Mouse (Mus musculus): ENCODE measurements around the gene Ikbke.
"Not testable (repeated sequence)": the region's sequence is repeated elsewhere in the genome, so short reads cannot be mapped to it uniquely, and the experiment has no call there.

Gene Ikbke

GRCm38 (mm10) chr1:131279456-131279776 is at the start of gene Ikbke:
TSS of gene Ikbke (minus strand) at chr1:131279606.
- no peak for DNase-seq (ENCODE audit: low spot score)

- DNase-seq (ENCODE audit: low spot score): not testable (repeated sequence)
These were observed 49.7 kb upstream of the Ikbke start for GRCm38 (mm10) chr1:131329093-131329492.

- DNase-seq (ENCODE audit: low spot score): no peak
These were observed 47.8 kb upstream of the Ikbke start for GRCm38 (mm10) chr1:131327167-131327566.

- no peak for DNase-seq (ENCODE audit: low spot score)
These were observed 45.5 kb upstream of the Ikbke start for GRCm38 (mm10) chr1:131324816-131325463.

- no peak for DNase-seq (ENCODE audit: low spot score)
These were observed 40.4 kb upstream of the Ikbke start for GRCm38 (mm10) chr1:131319598-131320330.

- DNase-seq (ENCODE audit: low spot score): no peak
These were observed 39.0 kb upstream of the Ikbke start for GRCm38 (mm10) chr1:131318397-131318796.

GRCm38 (mm10) chr1:131317625-131318024 is 38.2 kb upstream of the Ikbke start:
- no peak for DNase-seq (ENCODE audit: low spot score)

GRCm38 (mm10) chr1:131311284-131311683 is 31.9 kb upstream of the Ikbke start:
- DNase-seq (ENCODE audit: low spot score): no peak

- DNase-seq (ENCODE audit: low spot score): no peak
These were observed 30.9 kb upstream of the Ikbke start for GRCm38 (mm10) chr1:131310237-131310818.

GRCm38 (mm10) chr1:131300750-131301149 is 21.3 kb upstream of the Ikbke start:
- DNase-seq (ENCODE audit: low spot score): no peak

- no peak for DNase-seq (ENCODE audit: low spot score)
These were observed 20.4 kb upstream of the Ikbke start for GRCm38 (mm10) chr1:131299788-131300187.

GRCm38 (mm10) chr1:131299240-131299639 is 19.8 kb upstream of the Ikbke start:
- no peak for DNase-seq (ENCODE audit: low spot score)

- no peak for DNase-seq (ENCODE audit: low spot score)
These were observed 18.8 kb upstream of the Ikbke start for GRCm38 (mm10) chr1:131298171-131298570.

GRCm38 (mm10) chr1:131296726-131297125 is 17.3 kb upstream of the Ikbke start:
- DNase-seq (ENCODE audit: low spot score): no peak

GRCm38 (mm10) chr1:131295200-131295599 is 15.8 kb upstream of the Ikbke start:
- DNase-seq (ENCODE audit: low spot score): no peak

- no peak for DNase-seq (ENCODE audit: low spot score)
These were observed 14.5 kb upstream of the Ikbke start for GRCm38 (mm10) chr1:131293922-131294250.

- no peak for DNase-seq (ENCODE audit: low spot score)
These were observed 14.0 kb upstream of the Ikbke start for GRCm38 (mm10) chr1:131293221-131293921.

- DNase-seq (ENCODE audit: low spot score): peak; percentile 45
These were observed 11.2 kb upstream of the Ikbke start for GRCm38 (mm10) chr1:131290648-131291047.

GRCm38 (mm10) chr1:131288938-131289337 is 9.5 kb upstream of the Ikbke start:
- no peak for DNase-seq (ENCODE audit: low spot score)

GRCm38 (mm10) chr1:131287267-131287666 is 7.9 kb upstream of the Ikbke start:
- no peak for DNase-seq (ENCODE audit: low spot score)

GRCm38 (mm10) chr1:131286803-131287202 is 7.4 kb upstream of the Ikbke start:
- DNase-seq (ENCODE audit: low spot score): no peak

- DNase-seq (ENCODE audit: low spot score): no peak
These were observed 5.2 kb upstream of the Ikbke start for GRCm38 (mm10) chr1:131284616-131285015.

- DNase-seq (ENCODE audit: low spot score): no peak
These were observed 4.8 kb upstream of the Ikbke start for GRCm38 (mm10) chr1:131284167-131284566.
